Mouse (Mus musculus): ENCODE data around the gene Rps6ka5. TPM values are rescaled to one million over a fixed set of nuclear protein-coding genes. Genes with fewer than 3 reads are reported as not detected.

Gene Rps6ka5
- polyA plus RNA-seq, 1 experiment from 2014 or later, result 1.6 TPM

DNA sequence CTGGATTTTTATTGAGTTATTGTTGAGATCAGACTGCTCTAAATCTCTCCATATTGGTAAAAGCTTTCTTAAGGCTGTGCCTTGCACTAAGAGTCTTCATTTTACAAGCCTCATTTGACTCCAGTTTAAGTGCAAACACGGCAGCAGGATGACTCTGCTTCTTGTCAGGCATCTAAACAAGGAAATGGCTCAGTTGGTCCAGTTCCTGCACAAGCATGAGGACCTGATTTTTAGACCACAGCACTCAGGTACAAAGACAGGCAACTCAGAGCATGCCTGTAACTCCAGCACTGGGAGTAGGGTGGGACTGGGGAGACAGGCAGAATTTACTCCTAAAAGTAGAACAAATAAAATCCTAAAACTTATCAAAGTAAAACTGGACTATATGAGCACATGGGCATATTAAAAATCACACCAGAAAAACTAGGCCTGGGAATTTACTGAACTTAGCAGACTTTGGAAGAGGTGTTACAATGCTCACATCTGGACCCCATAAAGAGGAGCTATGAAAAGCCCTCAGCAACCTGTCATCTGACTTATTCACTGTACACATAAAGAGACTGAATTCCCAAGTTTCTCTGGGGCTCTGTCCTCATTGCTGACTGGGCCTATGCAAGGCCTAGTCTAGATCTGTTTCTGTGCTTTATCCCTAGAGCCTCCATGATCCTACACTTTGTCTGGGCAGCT lies 99.6 kb downstream of the Rps6ka5 start:
- 6% methylated on average over 1 of the region's 1 CpGs for WGBS (ENCODE audit: insufficient replicate concordance)
- Histone ChIP-seq H3K27ac (replicated peaks) (no peak overlapping the region), H3K9ac (no peak overlapping the region)

GRCm38 (mm10) chr12:100626273-100626990 lies 100.4 kb downstream of the Rps6ka5 start:
- no peak for ATAC-seq (ENCODE audit: insufficient read depth)
- Histone ChIP-seq H3K9me3 (replicated peaks) (no peaks in the 10 kb centered on the region), H3K27ac (replicated peaks) (no peak overlapping the region), H3K4me3 (replicated peaks) (no peak overlapping the region), H3K4me1 (replicated peaks) (no peaks in the 10 kb centered on the region), H3K27me3 (no peaks in the 10 kb centered on the region), H3K9ac (no peak overlapping the region), H3K4me2 (no peak overlapping the region), H3K36me3 (replicated peaks) (no peaks in the 10 kb centered on the region)
- 38% methylated on average over 4 of the region's 4 CpGs for WGBS (ENCODE audit: insufficient replicate concordance)

More for the DNA sequence above, 99.6 kb downstream of the Rps6ka5 start:
- H3K4me1 ChIP-seq (replicated peaks), result no peaks in the 10 kb centered on the region
- H3K4me2 ChIP-seq, result no peak overlapping the region
- no peaks in the 10 kb centered on the region for H3K36me3 ChIP-seq (replicated peaks)
- no peak overlapping the region for H3K4me3 ChIP-seq (replicated peaks)
- H3K9me3 ChIP-seq (replicated peaks), result no peaks in the 10 kb centered on the region
- no peak for ATAC-seq (ENCODE audit: insufficient read depth)
- H3K27me3 ChIP-seq, result no peaks in the 10 kb centered on the region

DNA sequence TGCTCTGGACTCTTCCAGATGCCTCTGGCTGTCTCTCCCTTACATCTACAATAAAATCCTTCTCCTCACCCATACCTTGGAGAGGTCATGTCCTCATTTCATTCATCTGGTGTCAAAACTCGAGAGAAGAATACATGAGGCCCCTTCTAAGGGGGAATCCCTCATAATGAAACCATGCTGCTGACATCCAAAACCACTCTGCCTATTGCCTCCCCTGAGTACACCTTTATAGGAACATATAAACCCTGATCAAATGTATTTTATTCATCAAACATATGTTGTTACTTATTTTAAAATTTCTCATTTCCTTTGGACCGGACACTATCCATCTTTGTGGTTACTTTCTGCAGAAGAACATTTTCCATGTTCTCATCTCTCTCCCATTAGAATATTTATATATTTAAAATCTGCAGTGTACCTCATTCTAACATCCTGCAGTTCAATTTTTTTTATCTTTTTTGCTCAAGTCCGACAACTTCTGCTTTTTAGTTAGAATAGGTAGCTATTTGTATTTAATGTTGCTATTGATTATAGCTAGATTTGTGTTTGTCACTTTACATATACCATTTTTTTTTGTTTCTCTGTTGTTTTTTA lies 101.8 kb downstream of the Rps6ka5 start:
- no peak for ATAC-seq (ENCODE audit: insufficient read depth)
- Histone ChIP-seq H3K9ac (no peak overlapping the region), H3K4me1 (replicated peaks) (no peaks in the 10 kb centered on the region), H3K4me2 (no peak overlapping the region), H3K27me3 (no peaks in the 10 kb centered on the region), H3K9me3 (replicated peaks) (no peaks in the 10 kb centered on the region), H3K36me3 (replicated peaks) (no peaks in the 10 kb centered on the region), H3K27ac (replicated peaks) (no peak overlapping the region), H3K4me3 (replicated peaks) (no peak overlapping the region)
- 59% methylated on average over 3 of the region's 3 CpGs for WGBS (ENCODE audit: insufficient replicate concordance)

- 25% methylated on average over 2 of the region's 2 CpGs for WGBS (ENCODE audit: insufficient replicate concordance)
- H3K9me3 ChIP-seq (replicated peaks), result no peaks in the 10 kb centered on the region
These were observed 111.5 kb downstream of the Rps6ka5 start for GRCm38 (mm10) chr12:100615251-100615650.

GRCm38 (mm10) chr12:100613878-100614277 lies 112.9 kb downstream of the Rps6ka5 start:
- Histone ChIP-seq H3K36me3 (replicated peaks) (no peaks in the 10 kb centered on the region), H3K9ac (no peak overlapping the region), H3K27me3 (no peaks in the 10 kb centered on the region), H3K4me1 (replicated peaks) (no peaks in the 10 kb centered on the region), H3K9me3 (replicated peaks) (no peaks in the 10 kb centered on the region), H3K4me2 (no peak overlapping the region), H3K4me3 (replicated peaks) (no peak overlapping the region), H3K27ac (replicated peaks) (no peak overlapping the region)
- WGBS (ENCODE audit: insufficient replicate concordance), result 73% methylated on average over 2 of the region's 2 CpGs
- no peak for ATAC-seq (ENCODE audit: insufficient read depth)

More at GRCm38 (mm10) chr12:100615251-100615650, 111.5 kb downstream of the Rps6ka5 start:
- ATAC-seq (ENCODE audit: insufficient read depth), result no peak
- H3K4me3 ChIP-seq (replicated peaks), result no peak overlapping the region
- H3K4me2 ChIP-seq, result no peak overlapping the region
- no peaks in the 10 kb centered on the region for H3K36me3 ChIP-seq (replicated peaks)
- no peaks in the 10 kb centered on the region for H3K4me1 ChIP-seq (replicated peaks)
- no peak overlapping the region for H3K27ac ChIP-seq (replicated peaks)
- H3K9ac ChIP-seq, result no peak overlapping the region
- no peaks in the 10 kb centered on the region for H3K27me3 ChIP-seq

- Histone ChIP-seq H3K9me3 (replicated peaks) (no peaks in the 10 kb centered on the region), H3K27ac (replicated peaks) (no peak overlapping the region), H3K4me3 (replicated peaks) (no peak overlapping the region), H3K36me3 (replicated peaks) (no peaks in the 10 kb centered on the region), H3K27me3 (no peaks in the 10 kb centered on the region), H3K4me2 (no peak overlapping the region), H3K4me1 (replicated peaks) (no peaks in the 10 kb centered on the region), H3K9ac (no peak overlapping the region)
- WGBS (ENCODE audit: insufficient replicate concordance), result 40% methylated on average over 5 of the region's 5 CpGs
- ATAC-seq (ENCODE audit: insufficient read depth), result no peak
These were observed 113.5 kb downstream of the Rps6ka5 start for GRCm38 (mm10) chr12:100613192-100613700.

DNA sequence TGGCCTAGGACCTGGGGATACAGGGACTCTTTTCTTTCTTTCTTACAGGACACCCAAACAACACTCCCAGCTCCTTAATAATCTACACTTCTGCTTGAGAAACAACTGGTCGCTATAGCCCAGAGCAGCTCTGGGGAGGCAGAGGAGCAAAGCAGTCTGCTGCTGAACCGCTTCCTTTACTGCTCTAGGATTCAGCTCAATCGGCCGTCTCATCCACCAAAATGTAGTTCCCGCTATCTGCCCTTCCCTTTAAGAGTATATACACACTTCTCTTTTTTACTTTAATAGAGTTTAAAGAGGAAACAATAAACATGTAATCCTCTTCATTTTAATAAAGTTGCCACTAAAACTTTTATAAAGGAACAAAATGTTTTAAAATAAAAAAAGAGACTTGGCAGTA lies 117.0 kb downstream of the Rps6ka5 start:
- ATAC-seq (ENCODE audit: insufficient read depth), result no peak
- H3K27ac ChIP-seq (replicated peaks), result no peak overlapping the region
- H3K4me1 ChIP-seq (replicated peaks), result no peaks in the 10 kb centered on the region
- H3K4me3 ChIP-seq (replicated peaks), result no peak overlapping the region
- H3K9ac ChIP-seq, result no peak overlapping the region
- no peaks in the 10 kb centered on the region for H3K9me3 ChIP-seq (replicated peaks)
- no peaks in the 10 kb centered on the region for H3K36me3 ChIP-seq (replicated peaks)
- H3K27me3 ChIP-seq, result no peaks in the 10 kb centered on the region
- H3K4me2 ChIP-seq, result no peak overlapping the region
- 58% methylated on average over 5 of the region's 5 CpGs for WGBS (ENCODE audit: insufficient replicate concordance)

- H3K9ac ChIP-seq, result no peak overlapping the region
- no peaks in the 10 kb centered on the region for H3K4me1 ChIP-seq (replicated peaks)
- H3K27ac ChIP-seq (replicated peaks), result no peak overlapping the region
- no peak overlapping the region for H3K4me3 ChIP-seq (replicated peaks)
- H3K36me3 ChIP-seq (replicated peaks), result no peaks in the 10 kb centered on the region
- no peaks in the 10 kb centered on the region for H3K27me3 ChIP-seq
- no peak for ATAC-seq (ENCODE audit: insufficient read depth)
- WGBS (ENCODE audit: insufficient replicate concordance), result 48% methylated on average over 5 of the region's 5 CpGs
- no peak overlapping the region for H3K4me2 ChIP-seq
- no peaks in the 10 kb centered on the region for H3K9me3 ChIP-seq (replicated peaks)
These were observed 117.7 kb downstream of the Rps6ka5 start for GRCm38 (mm10) chr12:100609064-100609463.

DNA sequence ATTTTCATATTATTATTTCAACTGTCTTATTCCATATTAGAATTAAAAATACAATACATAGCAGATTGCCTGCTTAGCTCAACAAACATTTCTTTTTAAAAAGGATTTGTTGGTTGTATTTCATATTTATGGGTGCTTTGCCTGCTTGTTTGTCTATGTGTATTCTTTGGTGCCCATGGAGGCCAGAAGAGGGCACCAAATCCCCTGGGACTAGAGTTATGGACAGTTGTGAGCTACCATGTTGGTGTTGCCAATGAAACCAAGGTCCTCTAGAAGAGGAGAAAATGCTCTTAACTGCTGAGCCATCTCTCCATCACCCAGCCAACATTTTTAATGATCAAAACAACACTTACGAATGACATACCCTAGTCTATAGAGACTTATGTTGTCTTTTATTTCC lies 120.0 kb downstream of the Rps6ka5 start:
- no peak for ATAC-seq (ENCODE audit: insufficient read depth)
- no peaks in the 10 kb centered on the region for H3K4me1 ChIP-seq (replicated peaks)
- no peaks in the 10 kb centered on the region for H3K27me3 ChIP-seq
- no peak overlapping the region for H3K4me3 ChIP-seq (replicated peaks)
- H3K36me3 ChIP-seq (replicated peaks), result no peaks in the 10 kb centered on the region
- H3K9ac ChIP-seq, result no peak overlapping the region
- H3K27ac ChIP-seq (replicated peaks), result no peak overlapping the region
- no peaks in the 10 kb centered on the region for H3K9me3 ChIP-seq (replicated peaks)
- H3K4me2 ChIP-seq, result no peak overlapping the region
- WGBS (ENCODE audit: insufficient replicate concordance), result 73% methylated on average over 1 of the region's 1 CpGs

- no peaks in the 10 kb centered on the region for H3K27me3 ChIP-seq
- 63% methylated on average over 3 of the region's 3 CpGs for WGBS (ENCODE audit: insufficient replicate concordance)
- ATAC-seq (ENCODE audit: insufficient read depth), result no peak
These were observed 121.2 kb downstream of the Rps6ka5 start for GRCm38 (mm10) chr12:100605596-100605995.

GRCm38 (mm10) chr12:100604540-100604939 lies 122.2 kb downstream of the Rps6ka5 start:
- peak; percentile 54; the same call in 1 of the 2 replicates for ATAC-seq (ENCODE audit: insufficient read depth)
- H3K27me3 ChIP-seq, result no peaks in the 10 kb centered on the region
- H3K9me3 ChIP-seq (replicated peaks), result no peaks in the 10 kb centered on the region
- WGBS (ENCODE audit: insufficient replicate concordance), result 0% methylated on average over 1 of the region's 1 CpGs
- no peak overlapping the region for H3K9ac ChIP-seq
- no peak overlapping the region for H3K27ac ChIP-seq (replicated peaks)
- no peak overlapping the region for H3K4me3 ChIP-seq (replicated peaks)
- no peak overlapping the region for H3K4me2 ChIP-seq
- H3K36me3 ChIP-seq (replicated peaks), result no peaks in the 10 kb centered on the region
- no peaks in the 10 kb centered on the region for H3K4me1 ChIP-seq (replicated peaks)

More at GRCm38 (mm10) chr12:100605596-100605995, 121.2 kb downstream of the Rps6ka5 start:
- Histone ChIP-seq H3K36me3 (replicated peaks) (no peaks in the 10 kb centered on the region), H3K4me2 (no peak overlapping the region), H3K4me1 (replicated peaks) (no peaks in the 10 kb centered on the region), H3K4me3 (replicated peaks) (no peak overlapping the region), H3K27ac (replicated peaks) (no peak overlapping the region), H3K9ac (no peak overlapping the region), H3K9me3 (replicated peaks) (no peaks in the 10 kb centered on the region)

All from liver, embryonic 15.5 days (tissue).